Mouse (Mus musculus) testis, postnatal 14 days (tissue): ENCODE measurements around the gene Plekhg5.
"Not testable (repeated sequence)": the region's sequence is repeated elsewhere in the genome, so short reads cannot be mapped to it uniquely, and the experiment has no call there.

Source experiments
- DNase-seq: peaks from one replicate; pipeline ENCODE4 v3.0.0; 2021; ENCODE audit warnings: low spot score

Gene Plekhg5

DNA sequence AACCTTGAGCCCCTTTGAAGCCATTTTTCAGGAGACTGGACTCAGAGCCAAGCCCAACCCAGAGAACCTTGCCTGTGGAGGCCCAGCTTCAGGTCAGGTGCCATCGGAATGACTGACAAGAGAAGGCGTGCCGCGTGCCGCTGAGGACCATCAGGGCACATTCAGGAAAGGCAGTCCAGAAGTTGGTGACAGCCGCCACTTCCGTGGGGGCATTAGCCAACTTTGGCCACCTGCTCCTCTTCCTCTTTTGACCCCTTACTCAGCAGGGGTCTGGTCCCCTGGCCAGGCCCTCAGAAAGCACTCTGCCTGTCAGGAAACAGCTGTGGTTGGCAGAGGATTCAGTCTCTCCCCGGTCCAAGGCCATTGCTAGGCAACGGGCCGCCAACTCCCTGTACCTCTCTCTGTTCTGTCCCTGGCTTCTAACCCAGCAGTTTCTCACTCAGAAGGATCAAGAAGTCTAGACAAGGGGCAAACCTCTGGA lies at the start of gene Plekhg5:
Plekhg5 (plus strand) TSS at position 378 of the 481 bp plus-strand sequence.
- no peak for DNase-seq

DNA sequence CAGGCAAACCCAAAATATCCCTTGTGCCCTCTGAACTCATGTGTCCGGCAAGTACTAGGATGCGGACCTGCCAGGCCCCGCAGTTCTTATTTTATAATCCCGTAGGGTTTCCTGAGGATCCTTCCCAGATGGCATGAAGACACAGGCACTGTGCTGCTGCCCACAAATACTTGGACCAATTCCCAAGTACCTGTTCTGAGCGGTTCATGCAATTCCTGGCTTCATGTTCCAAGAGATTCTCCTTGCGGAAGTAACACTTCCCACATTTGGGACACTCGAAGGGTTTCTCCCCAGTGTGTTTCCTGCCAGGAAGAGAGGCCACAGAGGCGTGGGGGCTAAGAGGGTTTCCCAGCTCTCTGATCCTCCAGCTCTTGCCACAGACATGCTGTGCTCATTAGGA lies 49.8 kb upstream of the Plekhg5 start:
- DNase-seq = no peak

- DNase-seq = no peak
Measured at GRCm38 (mm10) chr4:152024525-152024924, 47.8 kb upstream of the Plekhg5 start.

GRCm38 (mm10) chr4:152026751-152027508 lies 45.4 kb upstream of the Plekhg5 start:
- DNase-seq = no peak

- DNase-seq = peak; percentile 96
Measured at GRCm38 (mm10) chr4:152027524-152027923, 44.8 kb upstream of the Plekhg5 start, which contains the start of gene Zbtb48. TSS of gene Zbtb48 (minus strand) at chr4:152027671.

GRCm38 (mm10) chr4:152028456-152028855 lies 43.8 kb upstream of the Plekhg5 start:
- DNase-seq = no peak

DNA sequence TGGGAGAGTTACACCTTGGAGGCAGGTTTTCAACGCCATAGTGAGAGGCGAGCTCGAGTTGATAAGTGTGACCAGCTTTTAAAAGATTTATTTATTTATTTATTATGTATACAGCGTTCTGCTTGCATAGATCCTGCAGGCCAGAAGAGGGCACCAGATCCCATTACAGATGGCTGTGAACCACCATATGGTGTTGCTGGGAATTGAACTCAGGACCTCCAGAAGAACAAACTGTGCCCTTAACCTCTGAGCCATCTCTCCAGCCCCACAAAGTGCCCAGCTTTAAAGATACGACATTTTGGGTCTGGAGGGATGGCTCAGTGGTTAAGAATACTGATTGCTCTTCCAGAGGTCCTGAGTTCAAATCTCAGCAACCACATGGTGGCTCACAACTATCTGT lies 43.2 kb upstream of the Plekhg5 start:
- no peak for DNase-seq

- no peak for DNase-seq
Measured at GRCm38 (mm10) chr4:152029997-152030396, 42.3 kb upstream of the Plekhg5 start.

DNA sequence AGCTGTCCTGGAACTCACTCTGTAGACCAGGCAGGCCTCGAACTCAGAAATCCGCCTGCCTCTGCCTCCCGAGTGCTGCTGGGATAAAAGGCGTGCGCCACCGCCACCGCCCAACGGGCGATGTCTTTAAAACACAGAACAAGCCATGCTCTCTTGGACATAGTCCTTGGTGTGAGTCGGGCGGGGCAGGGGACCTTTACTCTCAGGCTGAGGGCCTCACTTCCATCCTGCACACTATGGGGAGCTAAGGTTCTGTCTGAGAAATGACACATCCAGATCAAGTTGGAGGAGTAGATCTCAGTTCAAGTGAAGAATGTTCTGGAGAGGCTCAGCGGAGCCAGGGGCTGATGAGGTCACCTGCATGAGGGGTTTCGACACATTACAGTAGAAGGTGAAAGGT lies 39.4 kb upstream of the Plekhg5 start:
- no peak for DNase-seq

GRCm38 (mm10) chr4:152036464-152036863 lies 35.8 kb upstream of the Plekhg5 start:
- DNase-seq = not testable (repeated sequence)

DNA sequence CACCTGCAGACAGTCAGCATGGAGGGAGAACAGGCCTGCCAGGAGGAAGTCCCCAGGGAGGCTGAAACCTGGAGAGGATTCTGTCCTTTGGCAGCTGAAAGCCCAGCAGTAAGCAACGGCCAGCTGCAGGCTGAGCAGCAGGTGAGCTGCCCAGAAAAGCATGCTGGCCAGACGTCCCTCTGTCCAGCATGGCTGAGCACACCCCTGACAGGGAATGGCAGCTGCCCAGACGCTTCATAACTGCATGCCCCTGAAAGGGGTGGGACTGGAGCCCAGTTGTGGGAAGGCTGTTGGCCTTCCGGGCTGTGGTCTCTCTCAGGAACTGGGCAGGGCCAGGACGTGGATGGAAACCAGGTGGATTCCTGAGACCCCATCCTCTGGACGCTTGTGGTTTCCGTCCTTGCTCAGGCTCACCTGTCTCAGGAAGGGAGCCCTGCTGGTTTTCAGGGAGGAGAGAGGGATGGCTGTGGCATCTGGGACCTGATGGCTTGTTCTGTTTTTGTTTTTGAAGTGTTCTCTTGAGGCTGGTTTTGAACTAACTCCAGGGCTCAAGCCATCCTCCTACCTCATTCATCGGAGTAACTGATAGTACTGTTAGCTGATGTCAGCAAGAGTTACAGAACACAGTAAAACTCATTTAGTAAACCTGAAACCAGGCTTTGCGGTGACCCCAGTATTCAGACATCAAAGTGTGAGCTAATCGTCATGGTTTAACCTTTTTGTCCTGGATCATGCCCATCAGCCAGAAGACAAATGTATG lies 33.9 kb upstream of the Plekhg5 start, which contains the start of gene Tas1r1:
Tas1r1 (minus strand) TSS at position 344 of the 760 bp plus-strand sequence.
- DNase-seq = no peak

GRCm38 (mm10) chr4:152038985-152039830 lies 33.1 kb upstream of the Plekhg5 start, which contains the start of gene Nol9:
TSS of gene Nol9 (plus strand) at chr4:152039321.
- DNase-seq = peak; percentile 92

DNA sequence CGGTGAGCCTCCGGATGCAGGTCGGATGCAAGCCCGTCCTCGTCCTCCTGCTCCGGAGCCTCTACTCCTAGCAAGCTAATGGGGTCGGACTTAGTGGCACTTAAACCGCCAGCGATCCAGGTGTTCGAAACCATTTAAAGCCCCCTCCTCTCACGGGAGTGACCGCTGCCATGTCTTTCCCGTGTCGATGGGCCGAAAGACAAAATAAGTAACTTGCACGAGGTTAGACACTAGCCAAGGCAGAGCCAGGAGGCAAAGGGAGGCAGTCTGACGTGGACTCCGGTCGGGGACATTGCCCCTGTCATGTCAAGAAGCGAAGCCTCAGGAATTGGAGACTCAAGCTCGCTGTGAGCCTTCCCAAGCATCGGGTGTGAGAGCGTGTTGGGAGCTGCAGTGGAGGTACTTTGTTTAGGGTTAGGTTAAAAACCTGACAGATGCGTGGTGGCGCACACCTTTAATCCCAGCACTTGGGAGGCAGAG lies 32.4 kb upstream of the Plekhg5 start:
- no peak for DNase-seq

- no peak for DNase-seq
Measured at GRCm38 (mm10) chr4:152041924-152042641, 30.2 kb upstream of the Plekhg5 start.

DNA sequence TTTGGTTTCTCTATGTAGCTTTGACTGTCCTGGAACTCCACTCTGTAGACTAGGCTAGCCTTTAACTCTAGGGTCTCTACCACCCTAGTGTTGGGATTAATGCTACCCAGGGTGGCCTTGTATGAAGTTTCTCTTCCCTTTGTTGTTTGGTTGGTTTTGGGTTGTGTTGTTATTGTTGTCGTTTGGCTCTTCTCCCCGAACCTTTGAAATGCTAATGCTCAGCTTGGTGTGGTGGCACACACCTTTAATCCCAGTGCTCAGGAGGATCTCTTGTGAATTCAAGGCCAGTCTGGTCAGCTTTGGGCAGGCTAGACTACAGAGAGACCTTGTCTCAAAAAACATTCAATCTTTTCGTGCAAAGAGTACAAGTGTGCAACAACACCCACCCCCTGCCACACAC lies 29.1 kb upstream of the Plekhg5 start:
- no peak for DNase-seq

- DNase-seq = no peak
Measured at GRCm38 (mm10) chr4:152044609-152045008, 27.7 kb upstream of the Plekhg5 start.

GRCm38 (mm10) chr4:152062390-152063110 lies 9.7 kb upstream of the Plekhg5 start:
- DNase-seq = no peak

DNA sequence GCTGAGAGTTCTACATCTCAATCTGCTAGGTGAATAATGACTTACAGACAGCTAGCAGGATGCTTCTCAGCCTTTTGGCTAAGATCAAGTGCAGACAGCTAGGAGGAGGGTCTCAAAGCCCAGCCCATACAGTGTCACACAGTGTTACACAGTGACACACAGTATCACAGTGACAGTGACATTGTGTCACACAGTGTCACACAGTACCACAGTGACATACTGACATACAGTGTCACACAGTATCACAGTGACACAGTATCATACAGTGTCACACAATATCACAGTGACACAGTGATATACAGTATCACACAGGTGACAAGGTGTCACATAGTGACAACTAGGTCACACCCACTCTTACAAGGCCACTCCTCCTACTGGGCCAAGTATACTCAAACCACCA lies 5.0 kb upstream of the Plekhg5 start:
- DNase-seq = no peak

- no peak for DNase-seq
Measured at GRCm38 (mm10) chr4:152068166-152068724, 4.1 kb upstream of the Plekhg5 start.

- DNase-seq = no peak
Measured at GRCm38 (mm10) chr4:152069245-152069644, 3.1 kb upstream of the Plekhg5 start.
